Mouse (Mus musculus): ENCODE data around the gene Atraid. TPM values are rescaled to one million over a fixed set of nuclear protein-coding genes. Genes with fewer than 3 reads are reported as not detected.

Gene Atraid
- total and polyA plus RNA-seq, 2 experiments from 2014 or later = 152 to 243 TPM

DNA sequence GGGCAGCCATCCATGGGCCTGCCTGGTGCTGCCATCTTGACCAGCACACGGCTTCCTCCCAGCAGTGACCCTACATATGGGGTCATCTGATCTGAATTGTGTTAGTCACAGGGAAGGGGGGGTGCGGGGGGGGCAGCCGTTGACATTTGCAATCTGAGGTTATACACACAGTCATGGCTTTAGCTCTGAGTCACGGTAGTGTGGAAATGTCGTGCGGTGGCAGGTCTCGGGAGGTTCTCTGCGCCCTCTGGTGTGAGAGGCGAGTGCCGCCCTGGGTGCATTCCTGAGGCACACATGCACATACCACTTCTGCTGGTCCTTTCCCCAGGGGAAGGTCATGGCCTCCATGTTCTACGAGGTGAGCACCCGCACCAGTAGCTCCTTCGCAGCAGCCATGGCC lies 28.2 kb downstream of the Atraid start:
- Histone ChIP-seq H3K27ac (ENCODE audit: low read depth, low read length) (no peak overlapping the region), H3K36me3 (ENCODE audit: insufficient read depth) (peaks cover 75% of the 10 kb centered on the region), H3K4me1 (ENCODE audit: insufficient read depth) (no peaks in the 10 kb centered on the region), H3K4me2 (ENCODE audit: low read depth) (no peak overlapping the region), H3K9ac (no peak overlapping the region), H3K4me3 (ENCODE audit: low read depth, low read length) (no peak overlapping the region), H3K9me3 (ENCODE audit: low read length) (no peaks in the 10 kb centered on the region), H3K27me3 (ENCODE audit: insufficient read depth, low read length) (no peaks in the 10 kb centered on the region)
- 92% methylated on average over 13 of the region's 13 CpGs for WGBS
- no peak for TF ChIP-seq CTCF (IDR thresholded peaks at IDR 0.05; ENCODE audit: low read depth)
- no peak for ATAC-seq
- no peak for DNase-seq

DNA sequence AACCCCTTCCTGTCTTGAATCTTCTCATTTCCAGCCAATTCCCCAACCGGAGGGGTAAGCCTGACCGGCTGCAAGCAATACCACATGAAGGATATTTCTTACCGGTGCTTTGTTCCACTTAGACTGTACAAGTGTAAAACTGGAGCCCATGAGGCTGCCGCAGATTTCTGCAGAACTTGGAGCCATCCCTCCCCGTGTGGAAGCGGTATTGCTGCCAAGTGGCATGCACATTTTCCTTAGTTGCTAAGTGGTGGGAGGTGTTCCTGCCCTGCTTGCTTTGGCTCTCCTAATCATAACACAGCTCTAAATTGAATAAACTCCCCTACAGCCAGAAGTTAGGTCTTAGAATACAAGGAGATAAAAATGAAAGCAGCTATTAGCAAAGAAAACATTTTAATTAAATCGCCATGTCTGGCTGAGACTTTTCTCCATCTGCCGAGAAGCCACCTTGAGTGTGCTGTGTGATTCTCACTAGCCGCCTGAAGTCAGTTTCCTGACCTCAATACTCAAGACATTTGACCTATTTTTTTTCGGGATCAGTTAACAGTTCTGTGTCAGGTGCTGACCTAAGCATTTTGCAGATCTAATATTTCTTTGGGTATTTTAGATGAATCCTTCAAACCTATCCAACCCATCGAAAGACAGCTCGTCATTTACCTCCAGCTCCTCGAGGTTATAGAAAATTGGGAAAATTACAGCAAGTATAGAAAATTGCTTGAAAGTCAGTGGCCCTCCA lies 32.1 kb downstream of the Atraid start:
- Histone ChIP-seq H3K9me3 (ENCODE audit: low read length) (no peaks in the 10 kb centered on the region), H3K4me2 (ENCODE audit: low read depth) (no peak overlapping the region), H3K4me3 (ENCODE audit: low read depth, low read length) (no peak overlapping the region), H3K36me3 (ENCODE audit: insufficient read depth) (peaks cover 39% of the 10 kb centered on the region), H3K27ac (ENCODE audit: low read depth, low read length) (peak overlapping the region; percentile 40; the same call in 1 of the 2 replicates), H3K27me3 (ENCODE audit: insufficient read depth, low read length) (no peaks in the 10 kb centered on the region), H3K9ac (no peak overlapping the region), H3K4me1 (ENCODE audit: insufficient read depth) (no peaks in the 10 kb centered on the region)
- DNase-seq = peak; percentile 51
- no peak for TF ChIP-seq CTCF (IDR thresholded peaks at IDR 0.05; ENCODE audit: low read depth)
- WGBS = 64% methylated on average over 13 of the region's 13 CpGs
- ATAC-seq = peak; percentile 32; the same call in 1 of the 2 replicates

DNA sequence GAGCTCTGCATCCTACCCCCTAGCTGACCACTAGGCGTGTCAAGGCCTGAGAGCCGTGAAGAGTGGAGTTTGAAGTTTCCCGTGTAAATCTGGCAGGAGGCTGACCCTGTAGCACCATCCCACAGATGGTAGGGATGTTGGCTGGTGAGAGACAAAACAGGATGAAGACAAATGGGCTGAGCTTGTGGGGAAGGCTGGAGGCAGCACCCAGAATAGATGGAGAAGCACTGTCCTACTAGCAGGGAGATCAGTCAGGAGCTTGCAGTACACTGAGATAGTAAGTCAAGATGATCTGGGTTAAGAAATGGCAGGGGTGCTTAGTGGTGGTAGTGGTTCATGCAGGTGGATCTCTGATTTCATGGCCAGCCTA lies 32.7 kb downstream of the Atraid start:
- Histone ChIP-seq H3K9me3 (ENCODE audit: low read length) (no peaks in the 10 kb centered on the region), H3K36me3 (ENCODE audit: insufficient read depth) (peaks cover 33% of the 10 kb centered on the region), H3K27me3 (ENCODE audit: insufficient read depth, low read length) (no peaks in the 10 kb centered on the region), H3K9ac (no peak overlapping the region), H3K27ac (ENCODE audit: low read depth, low read length) (no peak overlapping the region), H3K4me3 (ENCODE audit: low read depth, low read length) (no peak overlapping the region), H3K4me2 (ENCODE audit: low read depth) (no peak overlapping the region), H3K4me1 (ENCODE audit: insufficient read depth) (no peaks in the 10 kb centered on the region)
- TF ChIP-seq CTCF (IDR thresholded peaks at IDR 0.05; ENCODE audit: low read depth) = no peak
- WGBS = 70% methylated on average over 3 of the region's 3 CpGs
- ATAC-seq = no peak
- DNase-seq = no peak

DNA sequence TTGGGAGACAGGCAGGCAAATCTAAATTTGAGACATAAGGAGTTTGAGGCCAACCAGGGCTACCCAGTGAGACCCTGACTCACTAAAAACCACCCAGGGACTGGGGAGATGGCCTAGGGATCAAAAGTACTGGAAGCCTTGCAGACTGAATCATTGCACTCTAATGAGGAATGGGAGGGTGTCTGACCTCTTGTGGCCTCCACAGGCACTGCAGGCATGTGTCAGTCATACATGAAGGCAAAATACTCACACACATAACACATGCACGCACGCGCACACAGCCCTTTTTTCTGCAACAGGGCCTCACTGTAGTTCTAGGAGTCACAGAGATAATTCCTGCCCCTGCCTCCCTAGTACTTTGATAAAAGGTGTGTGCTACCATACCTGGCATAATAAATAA lies 33.3 kb downstream of the Atraid start:
- no peak overlapping the region for H3K4me3 ChIP-seq (ENCODE audit: low read depth, low read length)
- peak; percentile 74 for TF ChIP-seq CTCF (IDR thresholded peaks at IDR 0.05; ENCODE audit: low read depth)
- no peak for DNase-seq
- H3K36me3 ChIP-seq (ENCODE audit: insufficient read depth) = peaks cover 27% of the 10 kb centered on the region
- H3K9ac ChIP-seq = no peak overlapping the region
- ATAC-seq = peak; percentile 24; the same call in 1 of the 2 replicates
- no peaks in the 10 kb centered on the region for H3K4me1 ChIP-seq (ENCODE audit: insufficient read depth)
- no peaks in the 10 kb centered on the region for H3K27me3 ChIP-seq (ENCODE audit: insufficient read depth, low read length)
- no peak overlapping the region for H3K4me2 ChIP-seq (ENCODE audit: low read depth)
- H3K27ac ChIP-seq (ENCODE audit: low read depth, low read length) = no peak overlapping the region
- 78% methylated on average over 3 of the region's 3 CpGs for WGBS
- no peaks in the 10 kb centered on the region for H3K9me3 ChIP-seq (ENCODE audit: low read length)

DNA sequence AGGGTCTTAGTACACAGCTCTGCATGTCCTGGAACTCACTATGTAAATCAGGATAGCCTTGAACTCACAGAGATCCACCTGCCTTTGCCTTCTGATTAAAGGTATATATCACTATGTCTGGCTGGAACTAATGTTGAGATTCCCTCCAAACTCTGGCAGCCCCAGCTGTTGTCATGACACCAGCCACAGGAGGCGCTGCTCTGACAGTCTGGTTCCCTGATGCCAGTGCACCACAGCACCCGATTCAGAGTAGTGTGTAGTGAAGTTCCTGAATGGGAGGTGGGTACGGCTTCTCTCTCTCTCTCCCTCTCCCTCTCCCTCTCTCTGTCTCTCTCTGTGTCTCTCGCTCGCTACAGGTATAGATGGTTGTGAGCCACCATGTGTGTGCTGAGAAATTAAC lies 34.2 kb downstream of the Atraid start:
- H3K4me1 ChIP-seq (ENCODE audit: insufficient read depth) = no peaks in the 10 kb centered on the region
- peak; percentile 72 for TF ChIP-seq CTCF (IDR thresholded peaks at IDR 0.05; ENCODE audit: low read depth)
- H3K4me3 ChIP-seq (ENCODE audit: low read depth, low read length) = no peak overlapping the region
- WGBS = 13% methylated on average over 5 of the region's 5 CpGs
- no peak overlapping the region for H3K4me2 ChIP-seq (ENCODE audit: low read depth)
- H3K9me3 ChIP-seq (ENCODE audit: low read length) = no peaks in the 10 kb centered on the region
- DNase-seq = peak; percentile 64
- H3K27ac ChIP-seq (ENCODE audit: low read depth, low read length) = no peak overlapping the region
- H3K9ac ChIP-seq = no peak overlapping the region
- H3K36me3 ChIP-seq (ENCODE audit: insufficient read depth) = peaks cover 18% of the 10 kb centered on the region
- peak; percentile 67 for ATAC-seq
- H3K27me3 ChIP-seq (ENCODE audit: insufficient read depth, low read length) = no peaks in the 10 kb centered on the region

DNA sequence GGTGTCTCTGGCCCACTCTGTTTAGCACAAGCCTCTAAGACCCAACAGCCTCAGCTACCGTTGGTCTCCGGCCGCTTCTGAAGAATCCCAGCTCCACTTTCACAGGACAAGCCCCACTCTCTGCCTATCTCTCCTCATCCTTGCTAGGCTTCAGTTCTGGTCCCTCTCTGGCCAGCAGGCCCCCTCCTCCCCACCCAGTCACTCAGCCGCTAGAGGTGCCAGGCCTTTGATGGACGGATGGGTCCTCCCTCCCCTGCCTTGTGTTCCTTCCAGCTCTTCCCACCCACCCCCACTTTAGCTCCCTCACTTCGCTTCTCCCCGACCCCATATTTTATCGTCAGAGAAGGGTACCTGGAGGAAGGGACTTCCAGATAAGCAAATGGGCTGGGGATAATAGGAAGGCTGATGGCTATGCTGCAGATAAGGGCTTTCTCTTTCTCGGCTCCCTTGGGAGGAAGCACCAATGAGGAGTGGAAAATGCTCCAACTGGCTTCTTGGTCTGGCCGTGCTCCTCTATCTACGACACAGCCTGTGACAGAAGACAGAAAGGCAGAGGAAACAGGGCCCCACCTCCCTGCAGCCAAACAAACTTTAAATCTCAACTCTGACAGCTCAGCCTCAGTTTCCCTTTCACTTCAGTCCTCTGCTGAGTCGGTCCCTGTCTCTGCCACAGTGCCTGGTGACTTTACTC lies 35.0 kb downstream of the Atraid start:
- DNase-seq (no peak), ATAC-seq (0 out of 2 replicates have a peak, but pooled peaks have one; percentile 1)
- no peak overlapping the region for H3K4me3 ChIP-seq (ENCODE audit: low read depth, low read length)
- 40% methylated on average over 12 of the region's 12 CpGs for WGBS
- no peak overlapping the region for H3K9ac ChIP-seq
- H3K27ac ChIP-seq (ENCODE audit: low read depth, low read length) = no peak overlapping the region
- no peaks in the 10 kb centered on the region for H3K27me3 ChIP-seq (ENCODE audit: insufficient read depth, low read length)
- peaks cover 10% of the 10 kb centered on the region for H3K36me3 ChIP-seq (ENCODE audit: insufficient read depth)
- H3K4me1 ChIP-seq (ENCODE audit: insufficient read depth) = no peaks in the 10 kb centered on the region
- no peaks in the 10 kb centered on the region for H3K9me3 ChIP-seq (ENCODE audit: low read length)
- TF ChIP-seq CTCF (IDR thresholded peaks at IDR 0.05; ENCODE audit: low read depth) = no peak
- H3K4me2 ChIP-seq (ENCODE audit: low read depth) = no peak overlapping the region

DNA sequence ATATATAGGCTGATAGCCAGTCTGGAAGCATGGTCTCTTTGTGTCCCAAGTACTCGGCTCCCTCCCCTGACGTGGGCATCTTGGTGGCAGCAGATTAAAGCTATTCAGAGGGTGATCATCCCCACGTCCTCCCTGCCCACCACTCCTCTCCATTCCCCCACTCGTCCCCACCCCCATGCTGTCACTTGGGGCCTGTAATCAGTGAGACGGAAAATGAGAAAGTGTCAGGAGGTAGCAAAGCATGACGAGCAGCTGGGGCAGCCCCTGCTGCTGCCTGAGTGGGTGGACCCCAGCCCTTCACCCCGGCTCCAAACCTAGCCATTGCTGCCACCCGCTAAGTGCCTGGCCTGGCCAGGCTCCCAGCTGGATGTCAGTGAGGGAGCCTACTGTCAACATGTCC lies 35.8 kb downstream of the Atraid start:
- TF ChIP-seq CTCF (IDR thresholded peaks at IDR 0.05; ENCODE audit: low read depth) = no peak
- WGBS = 8% methylated on average over 8 of the region's 8 CpGs
- ATAC-seq (peak; percentile 13; the same call in 1 of the 2 replicates), DNase-seq (no peak)
- Histone ChIP-seq H3K4me1 (ENCODE audit: insufficient read depth) (no peaks in the 10 kb centered on the region), H3K9me3 (ENCODE audit: low read length) (no peaks in the 10 kb centered on the region), H3K4me2 (ENCODE audit: low read depth) (no peak overlapping the region), H3K36me3 (ENCODE audit: insufficient read depth) (peaks cover 2% of the 10 kb centered on the region), H3K27me3 (ENCODE audit: insufficient read depth, low read length) (no peaks in the 10 kb centered on the region), H3K27ac (ENCODE audit: low read depth, low read length) (no peak overlapping the region), H3K4me3 (ENCODE audit: low read depth, low read length) (no peak overlapping the region), H3K9ac (no peak overlapping the region)

Data from forebrain, postnatal 0 days (tissue).